Mouse (Mus musculus): ENCODE measurements around the gene Sptb. TPM values are rescaled to one million over a fixed set of nuclear protein-coding genes. Genes with fewer than 3 reads are reported as not detected.

Gene Sptb
- polyA plus RNA-seq, 1 experiment from 2014 or later = 53.4 TPM

DNA sequence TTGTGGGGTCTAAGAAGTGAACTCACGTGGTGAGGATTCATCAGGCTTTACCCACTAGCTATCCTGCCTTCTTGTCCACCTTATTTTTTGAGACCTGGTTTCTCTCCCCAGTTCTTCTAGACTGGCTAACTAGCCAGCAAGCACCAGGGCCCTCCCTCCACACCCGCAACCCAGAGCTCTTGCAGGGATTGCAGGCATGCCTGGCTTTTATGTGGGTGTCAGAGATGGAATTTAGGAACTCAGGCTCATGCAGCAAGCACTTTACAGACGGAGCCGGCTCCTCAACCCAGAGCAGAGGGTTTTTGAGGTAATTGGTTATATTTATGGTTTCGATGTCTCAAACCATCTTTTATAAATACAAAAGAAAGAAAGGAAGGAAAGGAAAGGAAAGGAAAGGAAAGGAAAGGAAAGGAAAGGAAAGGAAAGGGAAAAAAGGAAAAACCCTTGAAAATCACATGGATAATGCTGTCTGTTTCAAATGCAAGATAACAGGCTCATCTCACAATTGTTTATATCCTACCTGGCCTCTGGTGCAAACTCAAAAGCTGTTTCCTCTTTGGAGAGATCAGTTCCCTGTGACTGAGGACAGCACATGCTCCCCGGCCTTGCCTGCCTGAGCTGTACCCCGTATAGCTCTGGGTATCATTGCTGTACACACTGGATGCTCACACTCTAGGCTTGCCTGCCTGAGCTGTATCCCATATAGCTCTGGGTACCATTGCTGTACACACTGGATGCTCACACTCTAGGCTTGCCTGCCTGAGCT lies 41.5 kb downstream of the Sptb start:
- no peak overlapping the region for H3K9ac ChIP-seq (ENCODE audit: low read depth, low read length)
- peaks cover 60% of the 10 kb centered on the region for H3K4me1 ChIP-seq (replicated peaks; ENCODE audit: control insufficient read depth, insufficient read depth, low read length)
- H3K4me3 ChIP-seq (ENCODE audit: low read depth, low read length) = no peak overlapping the region
- no peaks in the 10 kb centered on the region for H3K36me3 ChIP-seq (ENCODE audit: control insufficient read depth, insufficient read depth, low read length)
- H3K9me3 ChIP-seq (ENCODE audit: control insufficient read depth, low read length) = no peaks in the 10 kb centered on the region
- 0 out of 2 replicates have a peak overlapping the region, but pooled peaks have one; percentile 3 for H3K27ac ChIP-seq (ENCODE audit: low read depth, low read length)
- no peaks in the 10 kb centered on the region for H3K27me3 ChIP-seq (replicated peaks; ENCODE audit: control insufficient read depth, insufficient read depth, low read length)
- no peak overlapping the region for H3K4me2 ChIP-seq
- ATAC-seq (replicated peaks; ENCODE audit: low FRiP score) (no peak), DNase-seq (ENCODE audit: low spot score) (no peak)
- WGBS = 74% methylated on average over 7 of the region's 7 CpGs

DNA sequence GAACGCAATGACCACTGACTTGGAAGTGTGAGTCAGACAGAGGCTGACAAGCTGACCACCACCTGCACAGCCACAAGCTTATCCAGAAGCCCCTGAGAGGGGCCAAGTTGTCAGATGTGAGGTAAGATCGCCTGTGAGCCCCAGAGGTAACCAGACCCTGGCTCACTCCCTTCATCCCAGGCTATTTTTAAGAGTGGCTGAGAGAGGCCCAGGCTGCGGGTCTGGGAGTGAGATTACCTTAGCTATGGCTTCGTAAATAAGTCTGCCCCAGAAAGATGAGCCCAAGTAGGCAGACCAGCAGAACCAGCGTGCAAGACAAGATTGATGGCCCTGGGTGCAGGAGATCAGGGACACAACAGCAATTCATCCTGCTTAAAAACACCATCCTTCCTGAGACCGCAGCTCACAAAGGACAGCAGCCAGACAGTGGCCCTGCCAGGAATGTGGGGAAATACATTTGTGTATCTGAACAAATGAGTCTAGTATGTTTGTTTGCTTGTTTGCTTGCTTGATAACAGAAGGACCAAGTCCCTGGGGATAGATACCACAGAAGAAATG lies 58.5 kb downstream of the Sptb start:
- no peak for DNase-seq (ENCODE audit: low spot score)
- Histone ChIP-seq H3K36me3 (ENCODE audit: control insufficient read depth, insufficient read depth, low read length) (peaks cover 8% of the 10 kb centered on the region; the same call in 1 of the 2 replicates), H3K4me3 (ENCODE audit: low read depth, low read length) (no peak overlapping the region), H3K9ac (ENCODE audit: low read depth, low read length) (no peak overlapping the region), H3K27me3 (replicated peaks; ENCODE audit: control insufficient read depth, insufficient read depth, low read length) (no peaks in the 10 kb centered on the region), H3K27ac (ENCODE audit: low read depth, low read length) (0 out of 2 replicates have a peak overlapping the region, but pooled peaks have one; percentile 16), H3K4me2 (no peak overlapping the region), H3K4me1 (replicated peaks; ENCODE audit: control insufficient read depth, insufficient read depth, low read length) (peaks cover 21% of the 10 kb centered on the region), H3K9me3 (ENCODE audit: control insufficient read depth, low read length) (peaks cover 5% of the 10 kb centered on the region; the same call in 1 of the 2 replicates)
- WGBS = 80% methylated on average over 6 of the region's 6 CpGs
- no peak for ATAC-seq (replicated peaks; ENCODE audit: low FRiP score)

DNA sequence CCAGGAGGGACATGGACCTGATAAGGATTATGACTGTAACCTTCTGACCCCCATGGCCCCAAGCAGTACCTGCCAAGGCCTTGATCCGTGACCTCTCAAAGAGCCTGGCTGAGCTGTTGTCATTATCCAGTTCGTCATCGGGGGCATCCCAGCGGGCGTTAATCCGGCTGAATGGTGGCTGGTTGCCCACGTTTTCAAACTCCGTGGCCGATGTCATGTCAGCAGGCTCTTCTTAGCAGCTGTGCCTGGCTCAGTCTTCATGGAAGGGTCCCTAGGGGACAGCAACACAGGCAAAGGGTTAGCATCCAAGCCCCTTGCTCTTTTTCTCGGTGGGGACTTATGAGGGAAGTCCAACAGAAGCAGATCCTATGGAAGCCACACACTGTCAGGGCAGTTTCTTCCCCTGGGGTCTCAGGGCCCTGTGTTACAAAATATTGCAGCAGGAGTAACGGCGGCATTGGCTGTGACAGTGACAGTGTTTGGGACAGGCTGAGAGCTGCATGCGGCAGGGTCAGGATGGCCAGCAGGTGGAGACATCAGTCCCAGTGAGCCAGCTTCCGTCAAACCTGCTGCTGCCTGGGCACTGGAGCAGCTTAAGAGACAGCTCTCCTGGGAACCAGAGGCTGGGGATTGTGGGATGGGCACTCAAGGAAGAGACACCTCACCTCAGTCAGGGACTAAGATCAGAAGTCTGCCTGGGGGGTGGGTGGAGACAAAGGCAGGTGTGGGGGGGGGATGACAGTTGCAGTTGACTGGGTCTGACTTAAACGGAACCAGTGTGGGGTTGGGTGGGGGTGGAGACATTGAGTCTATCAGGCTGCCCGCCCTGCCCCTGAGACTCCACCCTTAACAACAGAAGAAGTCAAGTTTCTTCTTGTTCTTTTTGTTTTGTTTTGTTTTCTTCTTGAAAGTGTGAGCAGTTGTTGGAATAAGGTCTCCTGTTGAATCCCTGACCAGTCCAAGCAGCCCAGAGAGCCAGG lies 60.3 kb downstream of the Sptb start:
- Histone ChIP-seq H3K27ac (ENCODE audit: low read depth, low read length) (peak overlapping the region; percentile 30; the same call in 1 of the 2 replicates), H3K9ac (ENCODE audit: low read depth, low read length) (0 out of 2 replicates have a peak overlapping the region, but pooled peaks have one; percentile 9), H3K9me3 (ENCODE audit: control insufficient read depth, low read length) (peaks cover 5% of the 10 kb centered on the region; the same call in 1 of the 2 replicates), H3K36me3 (ENCODE audit: control insufficient read depth, insufficient read depth, low read length) (peaks cover 8% of the 10 kb centered on the region; the same call in 1 of the 2 replicates), H3K4me1 (replicated peaks; ENCODE audit: control insufficient read depth, insufficient read depth, low read length) (peaks cover 26% of the 10 kb centered on the region), H3K27me3 (replicated peaks; ENCODE audit: control insufficient read depth, insufficient read depth, low read length) (no peaks in the 10 kb centered on the region), H3K4me2 (peak overlapping the region; percentile 29), H3K4me3 (ENCODE audit: low read depth, low read length) (no peak overlapping the region)
- peak; percentile 72 for ATAC-seq (replicated peaks; ENCODE audit: low FRiP score)
- 65% methylated on average over 16 of the region's 16 CpGs for WGBS
- DNase-seq (ENCODE audit: low spot score) = no peak

DNA sequence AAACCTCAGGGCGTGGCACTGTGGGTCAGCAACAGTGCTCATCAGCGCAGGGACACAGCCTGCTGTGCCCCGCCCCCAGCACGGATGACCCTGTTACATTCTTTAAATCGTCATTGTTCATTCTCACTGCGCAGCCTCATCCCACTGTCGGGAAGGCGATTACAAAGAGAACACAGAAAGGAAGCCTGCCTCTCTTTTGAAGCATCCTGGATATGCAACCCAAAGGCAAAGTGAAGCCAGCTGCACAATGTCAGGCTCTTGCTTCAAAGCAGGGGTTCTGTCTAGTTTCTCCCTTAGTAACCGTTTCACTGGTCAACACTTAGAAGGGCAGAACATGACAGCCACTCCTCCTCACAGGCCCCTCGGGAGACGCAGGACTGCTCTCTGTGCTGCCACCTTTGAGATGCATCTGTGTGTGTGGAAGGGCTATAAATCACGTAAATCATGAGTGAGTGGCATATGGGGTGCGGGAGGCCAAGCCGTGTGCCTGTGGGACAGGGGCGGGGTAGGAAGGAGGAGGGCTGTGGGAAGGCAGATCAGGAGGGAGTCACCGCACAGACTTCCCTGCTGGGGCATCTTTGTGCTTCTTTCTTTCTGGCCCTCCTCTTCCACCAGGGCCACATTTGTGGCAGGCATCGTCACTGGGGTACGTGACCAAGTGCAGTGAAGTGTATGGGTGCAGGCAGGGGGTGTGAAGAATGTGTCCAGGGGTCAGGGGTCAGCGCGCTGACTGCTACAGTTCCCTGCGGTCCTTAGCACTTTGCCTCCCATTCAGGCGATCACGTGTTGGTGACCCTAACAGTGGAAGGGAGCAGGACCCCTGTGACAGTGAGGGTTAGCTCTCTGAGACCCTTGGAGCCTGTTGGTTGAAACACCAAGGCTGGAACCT lies 64.9 kb downstream of the Sptb start:
- Histone ChIP-seq H3K9me3 (ENCODE audit: control insufficient read depth, low read length) (no peaks in the 10 kb centered on the region), H3K9ac (ENCODE audit: low read depth, low read length) (no peak overlapping the region), H3K4me2 (no peak overlapping the region), H3K27ac (ENCODE audit: low read depth, low read length) (no peak overlapping the region), H3K4me1 (replicated peaks; ENCODE audit: control insufficient read depth, insufficient read depth, low read length) (peaks cover 12% of the 10 kb centered on the region), H3K27me3 (replicated peaks; ENCODE audit: control insufficient read depth, insufficient read depth, low read length) (no peaks in the 10 kb centered on the region), H3K36me3 (ENCODE audit: control insufficient read depth, insufficient read depth, low read length) (peaks cover 5% of the 10 kb centered on the region; the same call in 1 of the 2 replicates), H3K4me3 (ENCODE audit: low read depth, low read length) (no peak overlapping the region)
- ATAC-seq (replicated peaks; ENCODE audit: low FRiP score) = 0 out of 2 replicates have a peak, but pooled peaks have one; percentile 13
- 67% methylated on average over 23 of the region's 23 CpGs for WGBS
- DNase-seq (ENCODE audit: low spot score) = no peak

DNA sequence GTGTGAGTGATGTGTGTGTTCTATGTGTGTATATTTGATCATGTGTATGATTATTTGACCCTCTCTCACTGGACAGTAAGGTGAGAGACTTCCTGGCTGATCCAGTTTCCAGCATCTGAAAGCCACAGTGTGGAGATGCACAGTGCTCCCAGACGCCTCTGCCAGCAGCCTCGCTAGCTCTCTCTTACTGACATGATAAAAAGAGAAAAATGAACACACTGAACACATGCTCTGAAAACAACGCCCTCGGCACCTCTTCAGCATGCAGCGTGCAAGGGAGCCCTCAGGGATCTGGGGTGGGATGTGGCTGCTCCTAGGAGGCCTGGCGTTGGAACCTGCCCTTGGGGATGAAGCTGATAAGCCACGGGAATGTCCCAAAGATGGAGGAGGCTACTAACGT lies 66.7 kb downstream of the Sptb start:
- H3K4me2 ChIP-seq = no peak overlapping the region
- DNase-seq (ENCODE audit: low spot score) (no peak), ATAC-seq (replicated peaks; ENCODE audit: low FRiP score) (no peak)
- no peak overlapping the region for H3K4me3 ChIP-seq (ENCODE audit: low read depth, low read length)
- no peaks in the 10 kb centered on the region for H3K9me3 ChIP-seq (ENCODE audit: control insufficient read depth, low read length)
- H3K4me1 ChIP-seq (replicated peaks; ENCODE audit: control insufficient read depth, insufficient read depth, low read length) = peaks cover 6% of the 10 kb centered on the region
- no peaks in the 10 kb centered on the region for H3K36me3 ChIP-seq (ENCODE audit: control insufficient read depth, insufficient read depth, low read length)
- H3K9ac ChIP-seq (ENCODE audit: low read depth, low read length) = no peak overlapping the region
- no peaks in the 10 kb centered on the region for H3K27me3 ChIP-seq (replicated peaks; ENCODE audit: control insufficient read depth, insufficient read depth, low read length)
- WGBS = 68% methylated on average over 8 of the region's 8 CpGs
- H3K27ac ChIP-seq (ENCODE audit: low read depth, low read length) = no peak overlapping the region

DNA sequence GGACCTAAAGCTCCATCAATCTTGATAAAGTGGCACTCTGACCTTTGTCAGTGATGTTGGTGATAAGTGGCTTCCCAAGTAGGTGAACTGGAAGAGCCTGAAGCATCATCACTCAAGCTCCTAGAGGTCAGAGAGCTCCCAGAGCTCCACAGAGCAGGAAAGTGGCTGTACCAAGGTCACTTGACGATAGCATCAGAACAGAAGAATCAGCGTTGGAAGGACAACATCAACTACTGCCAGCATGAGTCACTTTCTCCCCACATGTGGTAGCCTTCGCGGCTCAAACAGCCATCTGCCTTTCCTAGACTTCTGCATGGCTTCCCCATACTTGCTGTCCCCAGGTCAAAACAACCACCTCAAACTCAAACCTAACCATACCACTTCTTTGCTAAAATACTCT lies 67.7 kb downstream of the Sptb start:
- Histone ChIP-seq H3K36me3 (ENCODE audit: control insufficient read depth, insufficient read depth, low read length) (no peaks in the 10 kb centered on the region), H3K9ac (ENCODE audit: low read depth, low read length) (no peak overlapping the region), H3K4me1 (replicated peaks; ENCODE audit: control insufficient read depth, insufficient read depth, low read length) (peaks cover 6% of the 10 kb centered on the region), H3K4me3 (ENCODE audit: low read depth, low read length) (no peak overlapping the region), H3K27me3 (replicated peaks; ENCODE audit: control insufficient read depth, insufficient read depth, low read length) (no peaks in the 10 kb centered on the region), H3K27ac (ENCODE audit: low read depth, low read length) (no peak overlapping the region), H3K4me2 (no peak overlapping the region), H3K9me3 (ENCODE audit: control insufficient read depth, low read length) (no peaks in the 10 kb centered on the region)
- DNase-seq (ENCODE audit: low spot score) (no peak), ATAC-seq (replicated peaks; ENCODE audit: low FRiP score) (no peak)
- 72% methylated on average over 4 of the region's 4 CpGs for WGBS

DNA sequence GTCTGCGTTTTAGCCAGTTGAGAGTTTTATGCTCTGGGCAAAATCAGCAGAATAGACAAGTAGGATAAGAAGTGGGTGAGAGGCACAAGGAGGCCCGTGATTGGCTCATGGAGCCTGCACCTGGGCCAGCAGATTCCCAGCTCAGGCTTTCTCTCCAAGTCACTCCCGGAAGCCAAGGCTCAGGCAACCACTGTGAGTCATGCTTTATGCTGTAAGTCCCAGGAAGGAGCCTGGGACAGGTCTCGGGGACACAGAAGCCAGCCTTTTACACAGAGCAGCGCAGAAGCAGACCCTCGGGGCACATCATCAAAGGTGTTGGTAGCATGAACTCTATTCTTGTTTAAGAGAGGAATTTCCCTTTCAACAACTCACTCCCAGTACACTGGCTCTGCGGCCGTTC lies 69.7 kb downstream of the Sptb start:
- Histone ChIP-seq H3K4me2 (no peak overlapping the region), H3K36me3 (ENCODE audit: control insufficient read depth, insufficient read depth, low read length) (no peaks in the 10 kb centered on the region), H3K9me3 (ENCODE audit: control insufficient read depth, low read length) (no peaks in the 10 kb centered on the region), H3K4me1 (replicated peaks; ENCODE audit: control insufficient read depth, insufficient read depth, low read length) (peaks cover 3% of the 10 kb centered on the region), H3K27ac (ENCODE audit: low read depth, low read length) (no peak overlapping the region), H3K4me3 (ENCODE audit: low read depth, low read length) (no peak overlapping the region), H3K27me3 (replicated peaks; ENCODE audit: control insufficient read depth, insufficient read depth, low read length) (no peaks in the 10 kb centered on the region), H3K9ac (ENCODE audit: low read depth, low read length) (no peak overlapping the region)
- DNase-seq (ENCODE audit: low spot score) = no peak
- 59% methylated on average over 8 of the region's 8 CpGs for WGBS
- no peak for ATAC-seq (replicated peaks; ENCODE audit: low FRiP score)
